Mouse (Mus musculus): ENCODE data around the gene Tet3. TPM values are rescaled to one million over a fixed set of nuclear protein-coding genes. Genes with fewer than 3 reads are reported as not detected.

The Tet3 gene
- 16.4 and 21.0 TPM in 2 replicates for polyA plus RNA-seq (2015; fragmentation: Nextera tagmentation; extraction: Ambion mirVana)

DNA sequence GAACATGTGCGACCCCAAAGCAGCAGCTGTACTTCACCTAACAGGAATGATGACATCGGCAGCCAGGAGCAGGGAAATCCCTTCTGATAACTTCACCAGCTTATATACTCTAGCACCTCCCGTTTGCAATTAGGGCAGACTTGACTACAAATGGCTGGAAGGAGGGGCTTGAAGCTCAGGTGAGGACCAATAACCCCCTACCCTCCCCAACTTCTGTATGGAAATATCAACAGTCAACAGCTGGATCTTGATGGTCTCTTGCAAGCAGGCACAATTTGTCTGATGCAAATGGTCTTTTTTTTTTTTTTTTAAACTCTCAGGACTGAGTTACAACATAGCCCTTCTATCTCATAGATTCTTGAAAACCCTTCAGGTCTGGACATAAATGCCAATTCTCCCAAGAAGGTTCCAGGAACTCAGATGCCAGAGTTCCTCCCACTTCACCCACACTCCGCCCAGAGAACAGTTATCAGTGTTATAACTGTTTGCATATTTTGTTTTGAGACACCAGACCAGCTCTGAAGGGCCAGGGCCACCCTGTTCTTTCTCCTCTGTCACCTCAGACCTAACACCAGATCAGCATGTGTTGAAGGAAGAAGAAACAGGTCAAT is at the start of gene Tet3:
Gene Tet3, minus strand, starts transcription at position 51 of the 611 bp plus-strand sequence.

DNA sequence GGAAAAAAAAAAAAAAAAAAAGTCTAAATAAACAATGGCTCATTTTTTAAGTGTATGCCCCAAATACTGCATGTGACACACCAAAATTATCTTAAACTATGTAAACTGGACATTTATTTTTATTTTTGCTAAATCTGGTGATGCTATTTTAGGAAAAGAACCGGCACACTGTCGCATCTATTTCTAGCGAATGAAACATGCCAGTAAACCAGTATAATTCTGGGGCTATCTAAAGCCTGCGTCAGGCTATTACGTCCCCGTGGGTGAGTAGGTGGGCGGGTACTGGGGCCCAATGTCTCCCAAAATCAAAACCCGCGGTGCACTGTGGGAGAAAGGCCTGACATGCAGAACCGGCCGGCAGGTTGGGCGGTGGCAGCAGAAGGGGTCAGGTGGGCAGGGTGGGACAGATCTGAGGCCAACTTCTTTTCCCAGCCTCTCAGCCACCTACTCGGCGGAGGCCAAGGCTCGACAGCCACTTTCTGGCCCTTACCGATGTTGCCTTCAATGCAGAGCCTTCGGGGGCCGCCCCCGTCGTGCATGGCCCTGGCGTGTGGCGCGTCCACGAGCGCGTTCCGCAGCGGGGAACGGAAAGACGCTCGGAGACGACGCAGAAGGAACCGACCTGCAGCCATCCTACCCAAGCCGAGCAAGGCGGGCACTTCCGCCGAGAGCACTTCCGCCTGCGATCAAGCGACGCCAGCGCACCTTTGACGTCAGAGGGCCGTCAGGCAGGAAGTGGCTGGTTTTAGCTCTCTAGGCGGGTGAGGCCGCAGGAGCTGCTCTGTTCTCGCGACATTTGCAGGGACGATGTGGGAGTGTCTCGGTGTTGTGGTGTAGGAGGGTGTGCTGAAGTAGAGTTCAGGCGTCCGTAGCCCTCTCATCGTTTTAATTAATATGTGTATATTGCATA is 47.6 kb upstream of the Tet3 start, which contains the start of gene Dguok:
Gene Dguok, minus strand, starts transcription at position 712 of the 910 bp plus-strand sequence.

GRCm38 (mm10) chr6:83348873-83349272 is 110.0 kb downstream of the Tet3 start, which contains the start of gene Bola3:
Gene Bola3, plus strand, starts transcription at chr6:83349147.

GRCm38 (mm10) chr6:83325525-83326393 is 133.1 kb downstream of the Tet3 start, which contains the start of the genes Mthfd2 and Mob1a:
Gene Mthfd2, minus strand, starts transcription at chr6:83325908.
Gene Mob1a, plus strand, starts transcription at chr6:83326016.

Other genes with a start within 250 kb of the Tet3 start
- gene Slc4a5, start 239.3 kb downstream of the Tet3 start, polyA plus RNA-seq (2015; fragmentation: Nextera tagmentation; extraction: Ambion mirVana): 0.07 and 0.11 TPM in 2 replicates
- 31.5 and 41.3 TPM in 2 replicates for gene Mthfd2, start 133.2 kb downstream of the Tet3 start, polyA plus RNA-seq (2015; fragmentation: Nextera tagmentation; extraction: Ambion mirVana)
- 38.3 and 41.6 TPM in 2 replicates for gene Mob1a, start 133.1 kb downstream of the Tet3 start, polyA plus RNA-seq (2015; fragmentation: Nextera tagmentation; extraction: Ambion mirVana)
- gene Bola3, start 109.9 kb downstream of the Tet3 start, polyA plus RNA-seq (2015; fragmentation: Nextera tagmentation; extraction: Ambion mirVana): 298 and 364 TPM in 2 replicates
- gene Dguok, start 47.9 kb upstream of the Tet3 start, polyA plus RNA-seq (2015; fragmentation: Nextera tagmentation; extraction: Ambion mirVana): 38.2 and 46.1 TPM in 2 replicates
- 13.0 and 19.5 TPM in 2 replicates for gene Actg2, start 77.2 kb upstream of the Tet3 start, polyA plus RNA-seq (2015; fragmentation: Nextera tagmentation; extraction: Ambion mirVana)
- gene Stambp, start 113.6 kb upstream of the Tet3 start, polyA plus RNA-seq (2015; fragmentation: Nextera tagmentation; extraction: Ambion mirVana): 12.8 and 14.4 TPM in 2 replicates
- 0.07 and 0.08 TPM in 2 replicates for gene Clec4f, start 197.1 kb upstream of the Tet3 start, polyA plus RNA-seq (2015; fragmentation: Nextera tagmentation; extraction: Ambion mirVana)
- not detected in 2 replicates for gene Cd207, start 218.8 kb upstream of the Tet3 start, polyA plus RNA-seq (2015; fragmentation: Nextera tagmentation; extraction: Ambion mirVana)